Mouse (Mus musculus): ENCODE measurements around the gene Rrp8. TPM values are rescaled to one million over a fixed set of nuclear protein-coding genes. Genes with fewer than 3 reads are reported as not detected.

Gene Rrp8
- polyA plus RNA-seq (2016; fragmentation: Nextera tagmentation; extraction: Ambion mirVana) = 33.6 and 36.2 TPM in 2 replicates

DNA sequence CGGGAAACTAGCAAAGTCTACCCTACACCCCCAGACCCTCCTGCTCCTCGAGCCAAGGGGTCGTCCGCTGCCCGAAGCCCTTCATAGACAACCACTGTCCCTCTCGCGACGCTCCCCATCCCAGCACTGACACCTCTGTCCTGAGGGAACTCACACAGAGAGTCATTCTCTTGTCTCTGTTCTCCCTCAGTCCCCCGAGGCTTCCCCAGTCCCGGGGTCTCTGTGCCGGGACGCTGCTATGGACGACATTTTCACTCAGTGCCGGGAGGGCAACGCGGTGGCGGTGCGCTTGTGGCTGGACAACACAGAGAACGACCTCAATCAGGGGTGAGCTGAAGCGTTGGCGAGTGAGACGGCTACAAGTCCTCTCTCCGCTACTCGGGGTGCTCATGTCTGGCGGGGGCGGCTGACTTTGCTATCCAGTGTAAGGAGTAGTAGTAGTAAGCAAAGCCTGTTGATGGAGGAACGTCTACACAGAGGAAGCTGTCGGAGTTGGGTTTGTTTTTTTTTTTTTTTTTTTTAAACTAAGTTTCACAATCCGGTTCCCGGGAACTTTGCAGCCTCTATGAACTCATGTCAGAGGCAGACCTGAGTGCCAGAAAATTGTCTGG lies at the start of gene Rrp8:
Gene Rrp8 (minus strand): TSS at position 475 of the 611 bp plus-strand sequence.
- WGBS = under 1% methylated on average over 30 of the region's 30 CpGs
- peaks cover 42% of the 10 kb centered on the region for H3K4me1 ChIP-seq (replicated peaks)
- no peak for DNase-seq (ENCODE audit: low spot score)

DNA sequence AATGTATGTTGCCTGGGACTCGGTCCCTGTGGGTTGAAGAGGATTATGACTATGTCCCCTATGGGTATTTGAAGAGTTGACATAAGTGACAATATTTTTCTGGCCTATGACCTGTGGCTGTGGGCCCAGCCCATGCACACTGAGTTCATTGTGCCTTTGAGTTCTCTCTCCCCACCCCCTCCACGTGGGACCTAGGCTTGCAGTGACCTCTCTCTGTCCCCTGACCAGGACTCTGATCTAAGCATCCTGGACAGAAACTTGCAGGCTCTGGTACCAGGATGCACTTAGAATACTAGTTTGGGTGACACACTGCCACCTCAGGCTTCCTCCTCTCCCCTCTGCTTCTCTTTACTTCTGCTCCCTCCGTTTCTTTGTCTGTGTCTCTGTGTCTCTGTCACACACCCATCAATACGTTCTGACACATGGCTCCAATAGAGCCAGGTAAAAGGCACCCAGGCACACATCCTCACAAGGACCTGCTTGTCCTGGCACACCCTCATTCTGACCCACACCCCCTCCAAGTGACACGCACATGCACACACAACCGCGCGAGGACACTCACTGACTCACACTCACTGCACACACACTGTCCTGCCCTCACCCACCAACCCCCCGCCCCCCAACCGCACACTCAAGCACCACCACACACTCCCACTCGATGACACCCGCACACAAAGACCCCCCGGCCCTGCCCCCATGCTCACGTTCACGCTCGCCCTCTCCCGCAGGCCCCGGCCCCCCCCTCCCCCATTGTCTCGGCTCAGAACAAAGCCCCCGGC lies 49.5 kb upstream of the Rrp8 start:
- H3K27me3 ChIP-seq (ENCODE audit: insufficient read depth, poor library complexity, severe bottlenecking) = peaks cover 33% of the 10 kb centered on the region
- H3K9me3 ChIP-seq = no peaks in the 10 kb centered on the region
- peak overlapping the region; percentile 93 for H3K4me3 ChIP-seq
- peaks cover 37% of the 10 kb centered on the region for H3K36me3 ChIP-seq
- 5% methylated on average over 20 of the region's 20 CpGs for WGBS
- peak overlapping the region; percentile 99 for H3K27ac ChIP-seq
- peaks cover 61% of the 10 kb centered on the region for H3K4me1 ChIP-seq (replicated peaks)
- peak; percentile 54 for DNase-seq (ENCODE audit: low spot score)

More for the DNA sequence above, at the start of gene Rrp8:
- Histone ChIP-seq H3K4me3 (peak within 1 kb of the TSS; percentile 89), H3K27ac (peak within 1 kb of the TSS; percentile 96), H3K9me3 (no peaks in the 10 kb centered on the region), H3K36me3 (peaks cover 54% of the 10 kb centered on the region), H3K27me3 (ENCODE audit: insufficient read depth, poor library complexity, severe bottlenecking) (no peaks in the 10 kb centered on the region)

DNA sequence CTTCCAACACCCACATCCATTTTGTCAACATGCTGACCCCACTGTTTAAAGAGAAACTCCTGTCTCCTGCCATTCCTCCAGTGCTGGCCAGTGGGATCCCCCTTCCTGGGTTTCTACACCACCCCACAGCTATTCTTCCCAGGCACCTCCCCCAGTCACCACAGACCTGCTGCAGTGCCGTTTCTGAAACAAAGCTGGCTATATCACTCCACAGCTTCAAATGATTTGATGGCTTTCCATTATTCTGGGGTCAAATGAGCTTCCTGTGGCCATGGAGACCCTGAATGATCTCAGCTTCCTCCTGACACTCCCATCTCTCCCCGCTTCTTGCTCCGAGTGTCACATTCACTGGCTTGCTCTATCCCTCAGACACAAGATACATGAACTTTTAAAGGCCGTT lies 47.4 kb upstream of the Rrp8 start:
- 15% methylated on average over 4 of the region's 4 CpGs for WGBS
- Histone ChIP-seq H3K4me1 (replicated peaks) (peaks cover 61% of the 10 kb centered on the region), H3K27ac (0 out of 2 replicates have a peak overlapping the region, but pooled peaks have one; percentile 12), H3K36me3 (peaks cover 58% of the 10 kb centered on the region), H3K9me3 (no peaks in the 10 kb centered on the region), H3K4me3 (peak overlapping the region; percentile 22), H3K27me3 (ENCODE audit: insufficient read depth, poor library complexity, severe bottlenecking) (peaks cover 16% of the 10 kb centered on the region)
- no peak for DNase-seq (ENCODE audit: low spot score)

DNA sequence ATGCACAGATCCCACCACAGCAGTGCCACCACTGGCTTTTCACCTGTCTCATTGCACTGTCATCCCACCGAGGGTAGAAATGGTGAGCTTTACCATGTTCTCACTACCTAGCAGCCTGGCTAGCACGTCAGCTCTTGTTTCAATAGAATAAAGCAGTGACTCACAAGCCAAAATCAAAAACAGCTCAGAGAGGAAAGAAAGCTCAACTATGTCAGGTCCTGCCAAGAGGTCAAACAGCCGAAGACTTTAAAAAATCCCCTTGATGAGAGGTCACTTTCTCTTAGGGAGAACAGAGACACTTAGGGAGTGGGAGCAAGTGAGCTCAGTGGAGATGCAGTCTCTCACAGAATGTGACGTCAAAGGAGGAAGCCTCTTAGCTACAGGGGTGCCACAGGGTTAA lies 46.7 kb upstream of the Rrp8 start:
- WGBS = 43% methylated on average over 4 of the region's 4 CpGs
- no peak for DNase-seq (ENCODE audit: low spot score)
- Histone ChIP-seq H3K4me3 (no peak overlapping the region), H3K4me1 (replicated peaks) (peaks cover 68% of the 10 kb centered on the region), H3K27ac (no peak overlapping the region), H3K9me3 (no peaks in the 10 kb centered on the region), H3K36me3 (peaks cover 65% of the 10 kb centered on the region), H3K27me3 (ENCODE audit: insufficient read depth, poor library complexity, severe bottlenecking) (peaks cover 9% of the 10 kb centered on the region)

DNA sequence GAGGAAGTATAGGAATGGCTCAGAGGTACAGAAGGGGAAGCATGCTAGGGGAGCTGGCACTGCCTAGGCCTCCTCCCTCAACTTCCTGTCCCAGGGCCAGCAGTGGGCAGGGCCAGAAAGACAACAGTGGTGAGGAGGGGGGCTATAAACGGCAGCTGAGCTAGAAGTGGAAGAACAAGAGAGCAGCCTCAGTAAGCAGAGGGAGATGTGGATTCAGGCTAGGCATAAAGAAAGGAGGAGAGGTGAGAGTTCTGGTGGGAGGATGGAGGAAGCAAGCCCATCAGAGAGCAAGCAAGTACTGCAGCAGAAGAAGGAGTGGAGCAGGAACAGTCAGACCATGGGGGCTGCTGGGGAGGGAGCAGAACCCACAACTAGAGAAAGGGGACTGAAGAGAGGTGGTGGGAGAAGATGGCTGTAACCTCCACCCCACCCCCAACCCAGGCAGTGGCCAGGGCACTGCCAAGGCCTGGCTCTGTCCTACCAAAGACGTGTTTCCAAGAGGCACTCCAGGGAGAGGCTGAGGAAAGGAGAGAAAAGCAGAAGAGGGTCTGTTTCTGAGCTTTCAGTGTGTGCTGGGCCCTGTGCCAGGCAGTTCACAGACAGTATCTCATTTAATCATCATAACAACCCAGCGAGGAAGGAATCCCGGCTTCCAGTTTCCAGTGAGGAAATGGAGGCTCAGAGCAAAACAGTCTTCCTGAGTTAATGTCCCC lies 41.5 kb upstream of the Rrp8 start:
- no peak for DNase-seq (ENCODE audit: low spot score)
- H3K4me1 ChIP-seq (replicated peaks) = peaks cover 48% of the 10 kb centered on the region
- peak overlapping the region; percentile 34 for H3K4me3 ChIP-seq
- H3K27ac ChIP-seq = peak overlapping the region; percentile 82
- WGBS = 51% methylated on average over 4 of the region's 4 CpGs
- peaks cover 78% of the 10 kb centered on the region for H3K36me3 ChIP-seq
- H3K27me3 ChIP-seq (ENCODE audit: insufficient read depth, poor library complexity, severe bottlenecking) = no peaks in the 10 kb centered on the region
- no peaks in the 10 kb centered on the region for H3K9me3 ChIP-seq

DNA sequence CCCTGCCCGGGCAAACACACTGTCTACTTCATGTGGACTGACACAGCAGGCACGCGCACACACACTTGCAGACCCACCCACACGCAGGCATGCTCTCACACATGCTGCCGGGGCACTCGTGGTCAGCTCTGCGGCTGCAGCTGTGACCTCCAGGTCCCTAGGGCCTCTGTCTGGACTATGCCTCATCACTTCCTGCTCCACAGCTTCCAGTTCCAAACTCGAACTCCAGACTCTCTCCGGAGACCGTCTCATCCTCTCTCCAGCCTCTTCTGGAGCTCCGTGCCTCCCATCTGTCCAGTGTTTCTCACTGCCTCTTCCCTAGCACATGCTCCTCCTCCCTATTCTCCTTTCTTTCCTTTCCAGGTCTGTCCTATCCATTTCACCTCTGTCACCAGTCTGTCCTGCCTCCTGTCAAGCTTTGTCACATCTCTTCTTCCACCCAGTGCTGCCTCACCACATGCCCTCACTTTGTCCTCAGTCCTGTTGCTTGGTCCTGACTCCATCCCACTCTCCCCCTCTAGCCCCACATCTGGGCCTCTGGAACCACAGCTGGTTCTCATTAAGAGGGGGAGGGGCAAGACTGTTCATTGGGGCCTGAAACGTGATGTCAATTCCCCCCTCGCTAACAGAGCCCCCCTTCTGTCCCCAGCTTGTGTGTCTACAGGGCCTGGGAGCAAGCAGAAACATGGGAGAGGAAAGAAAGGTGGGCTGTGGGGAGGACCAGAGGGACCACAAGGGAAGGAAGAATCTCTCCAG lies 40.8 kb upstream of the Rrp8 start:
- Histone ChIP-seq H3K27me3 (ENCODE audit: insufficient read depth, poor library complexity, severe bottlenecking) (no peaks in the 10 kb centered on the region), H3K4me3 (peak overlapping the region; percentile 34), H3K27ac (peak overlapping the region; percentile 82), H3K9me3 (no peaks in the 10 kb centered on the region), H3K4me1 (replicated peaks) (peaks cover 40% of the 10 kb centered on the region), H3K36me3 (peaks cover 75% of the 10 kb centered on the region)
- DNase-seq (ENCODE audit: low spot score) = peak; percentile 73
- 51% methylated on average over 13 of the region's 13 CpGs for WGBS

DNA sequence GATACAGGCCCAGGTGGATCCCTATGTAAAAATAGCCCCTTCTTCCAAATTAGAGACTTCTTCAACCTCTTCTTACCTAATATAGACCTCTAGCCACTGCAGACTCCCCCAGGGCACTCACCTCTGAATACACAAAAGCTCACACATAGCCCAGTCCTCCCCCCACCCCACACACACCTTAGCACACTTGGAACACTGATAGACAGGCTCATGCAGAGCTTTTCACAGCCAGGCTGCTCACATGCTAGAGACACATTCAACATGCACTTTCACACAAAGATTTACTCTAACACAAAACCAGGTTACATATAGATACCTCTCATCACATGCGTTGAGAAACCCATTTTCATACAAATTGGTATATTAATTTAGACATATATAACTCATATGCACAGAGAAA lies 40.1 kb upstream of the Rrp8 start:
- WGBS = 88% methylated on average over 1 of the region's 1 CpGs
- H3K27me3 ChIP-seq (ENCODE audit: insufficient read depth, poor library complexity, severe bottlenecking) = no peaks in the 10 kb centered on the region
- H3K27ac ChIP-seq = peak overlapping the region; percentile 82; the same call in 1 of the 2 replicates
- peaks cover 35% of the 10 kb centered on the region for H3K4me1 ChIP-seq (replicated peaks)
- H3K4me3 ChIP-seq = no peak overlapping the region; the same call in 1 of the 2 replicates
- peaks cover 75% of the 10 kb centered on the region for H3K36me3 ChIP-seq
- no peak for DNase-seq (ENCODE audit: low spot score)
- H3K9me3 ChIP-seq = no peaks in the 10 kb centered on the region

DNA sequence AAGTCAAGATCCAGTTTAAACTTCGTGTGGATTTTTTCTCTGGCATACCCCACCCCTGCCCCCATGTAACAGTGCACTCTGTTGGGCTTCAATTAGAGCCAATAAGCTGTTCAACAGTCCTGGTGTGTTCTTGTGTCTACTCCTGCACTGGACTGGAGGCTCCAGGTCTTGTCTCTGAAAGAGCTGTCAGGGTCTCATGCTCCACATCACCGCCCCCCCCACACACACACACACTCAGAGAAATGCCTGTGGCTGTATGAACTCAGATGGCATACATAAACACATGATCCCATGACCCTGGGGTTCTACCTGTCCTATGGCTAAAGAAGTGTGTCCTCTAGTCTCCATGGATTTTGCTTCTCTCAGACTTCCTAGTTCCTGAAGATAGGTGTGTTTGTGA lies 38.8 kb upstream of the Rrp8 start:
- no peak for DNase-seq (ENCODE audit: low spot score)
- no peaks in the 10 kb centered on the region for H3K9me3 ChIP-seq
- H3K27ac ChIP-seq = no peak overlapping the region
- 89% methylated on average over 2 of the region's 2 CpGs for WGBS
- H3K36me3 ChIP-seq = peaks cover 75% of the 10 kb centered on the region
- peaks cover 35% of the 10 kb centered on the region for H3K4me1 ChIP-seq (replicated peaks)
- H3K4me3 ChIP-seq = no peak overlapping the region
- H3K27me3 ChIP-seq (ENCODE audit: insufficient read depth, poor library complexity, severe bottlenecking) = no peaks in the 10 kb centered on the region

DNA sequence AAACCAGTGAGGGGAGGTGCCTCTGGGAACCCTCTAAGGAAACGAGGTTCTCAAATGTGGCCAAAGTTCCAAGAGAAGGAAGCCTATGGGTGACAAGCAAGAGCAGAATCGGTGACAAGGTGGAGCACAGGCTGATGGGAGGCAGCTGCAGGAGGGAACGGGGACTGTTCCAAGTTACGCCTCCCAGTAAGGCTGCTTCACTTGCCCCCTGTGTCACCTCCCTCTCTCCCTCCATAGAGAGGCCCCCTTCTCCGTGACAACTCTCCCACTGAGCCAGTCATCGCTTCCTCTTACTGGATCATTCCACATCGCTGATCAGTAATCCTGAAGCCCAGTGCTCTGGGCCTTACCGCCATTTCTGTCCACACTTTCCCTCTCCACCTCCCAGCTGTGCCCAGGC lies 37.5 kb upstream of the Rrp8 start:
- H3K36me3 ChIP-seq = peaks cover 75% of the 10 kb centered on the region
- H3K27me3 ChIP-seq (ENCODE audit: insufficient read depth, poor library complexity, severe bottlenecking) = no peaks in the 10 kb centered on the region
- H3K9me3 ChIP-seq = no peaks in the 10 kb centered on the region
- 0 out of 2 replicates have a peak overlapping the region, but pooled peaks have one; percentile 43 for H3K27ac ChIP-seq
- peaks cover 39% of the 10 kb centered on the region for H3K4me1 ChIP-seq (replicated peaks)
- WGBS = 49% methylated on average over 8 of the region's 8 CpGs
- DNase-seq (ENCODE audit: low spot score) = no peak
- H3K4me3 ChIP-seq = no peak overlapping the region

DNA sequence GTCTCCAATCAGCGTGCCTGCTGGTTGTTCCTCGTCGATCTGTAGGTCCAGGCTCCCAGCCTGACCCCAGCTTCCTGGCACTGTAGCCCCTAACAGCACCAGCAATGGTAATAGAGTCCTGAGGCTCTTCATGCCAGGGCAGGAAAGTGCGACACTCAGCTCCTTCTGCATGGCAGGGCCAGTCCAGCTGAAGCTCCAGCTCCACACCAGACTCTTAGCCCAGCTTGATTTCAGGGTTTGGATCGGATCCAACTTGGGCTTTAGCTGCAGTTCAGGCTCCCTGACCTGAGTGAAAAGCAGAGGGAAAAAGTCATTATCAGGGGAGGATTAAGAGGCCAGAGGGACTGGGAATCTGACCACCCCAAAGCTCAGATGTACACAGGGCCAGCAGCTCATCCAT lies 35.9 kb upstream of the Rrp8 start:
- H3K4me3 ChIP-seq = no peak overlapping the region
- peaks cover 35% of the 10 kb centered on the region for H3K4me1 ChIP-seq (replicated peaks)
- no peak for DNase-seq (ENCODE audit: low spot score)
- WGBS = 91% methylated on average over 5 of the region's 5 CpGs
- H3K27ac ChIP-seq = no peak overlapping the region
- H3K9me3 ChIP-seq = no peaks in the 10 kb centered on the region
- peaks cover 63% of the 10 kb centered on the region for H3K36me3 ChIP-seq
- no peaks in the 10 kb centered on the region for H3K27me3 ChIP-seq (ENCODE audit: insufficient read depth, poor library complexity, severe bottlenecking)

DNA sequence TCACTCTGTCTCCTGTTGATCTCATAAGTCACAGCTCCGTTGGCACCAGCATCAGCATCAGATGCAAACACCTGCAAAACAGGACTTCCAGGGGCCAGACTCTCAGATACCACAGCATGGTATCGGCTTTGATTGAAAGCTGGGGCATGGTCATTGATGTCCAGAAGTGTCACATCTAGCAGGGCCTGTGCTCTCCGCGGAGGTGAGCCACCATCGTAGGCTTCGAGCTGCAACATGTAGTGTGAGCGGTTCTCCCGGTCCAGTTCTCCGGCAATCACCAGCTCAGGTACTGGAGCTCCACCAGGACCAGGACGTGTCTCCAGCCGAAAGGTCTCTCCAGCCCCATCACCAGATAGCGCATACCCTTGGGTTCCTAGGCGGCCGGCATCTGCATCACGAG lies 35.1 kb upstream of the Rrp8 start:
- Histone ChIP-seq H3K4me1 (replicated peaks) (peaks cover 35% of the 10 kb centered on the region), H3K27me3 (ENCODE audit: insufficient read depth, poor library complexity, severe bottlenecking) (no peaks in the 10 kb centered on the region), H3K4me3 (no peak overlapping the region), H3K27ac (no peak overlapping the region), H3K9me3 (no peaks in the 10 kb centered on the region), H3K36me3 (peaks cover 67% of the 10 kb centered on the region)
- WGBS = 94% methylated on average over 15 of the region's 15 CpGs
- DNase-seq (ENCODE audit: low spot score) = no peak

DNA sequence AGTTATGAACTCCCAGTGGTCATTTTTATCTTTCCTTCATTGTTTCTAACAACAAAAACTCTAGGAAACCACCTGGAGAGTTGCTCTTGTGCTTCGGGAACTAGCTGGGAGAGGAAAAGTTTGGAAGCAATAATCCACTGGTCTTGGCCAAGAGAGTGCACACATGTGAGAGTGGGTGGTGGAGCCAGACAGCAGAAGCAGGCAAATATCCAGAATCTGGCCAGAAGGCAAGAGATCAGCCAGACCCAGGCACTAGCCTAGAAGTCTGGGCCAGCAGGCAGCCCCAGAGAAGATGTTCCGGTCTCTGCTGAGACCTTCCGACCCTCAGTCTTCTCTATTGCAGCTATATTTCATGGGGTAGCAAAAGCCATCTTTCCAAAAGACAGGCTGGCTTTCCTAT lies 32.8 kb upstream of the Rrp8 start:
- no peak for DNase-seq (ENCODE audit: low spot score)
- Histone ChIP-seq H3K4me1 (replicated peaks) (peaks cover 38% of the 10 kb centered on the region), H3K27me3 (ENCODE audit: insufficient read depth, poor library complexity, severe bottlenecking) (peaks cover 7% of the 10 kb centered on the region), H3K9me3 (no peaks in the 10 kb centered on the region), H3K4me3 (no peak overlapping the region), H3K36me3 (peaks cover 72% of the 10 kb centered on the region), H3K27ac (no peak overlapping the region)
- 95% methylated on average over 3 of the region's 3 CpGs for WGBS
